Mouse (Mus musculus) liver, embryonic 14.5 days (tissue): ENCODE measurements around the gene Cdc27. TPM values are rescaled to one million over a fixed set of nuclear protein-coding genes. Genes with fewer than 3 reads are reported as not detected.

Experiments used
- ATAC-seq: fragments of 200-750 bp; cut with Nextera tagmentation; 2 replicates; pipeline ENCODE4 v1.8.0; 2017; ENCODE audit warnings: moderate number of reproducible peaks, mild to moderate bottlenecking, moderate library complexity; ENCODE audit not compliant: insufficient read depth
- DNase-seq, 3 experiments: peaks; one replicate each; pipeline ENCODE4 v3.0.0-alpha.2; 2012 to 2013; ENCODE audit warnings: low read depth in 3 of 3, low spot score in 3 of 3
- H3K27ac ChIP-seq: fragments of 300-500 bp; sonication (generic); 2 replicates; pipeline ENCODE4 v1.5.1; 2014; ENCODE audit warnings: moderate library complexity, mild to moderate bottlenecking, control low read depth, inconsistent platforms
- H3K27me3 ChIP-seq: fragments of 300-500 bp; sonication (generic); 2 replicates; pipeline ENCODE4 v1.6.1; 2014; ENCODE audit warnings: mild to moderate bottlenecking, low read length, moderate library complexity; ENCODE audit not compliant: control insufficient read depth, insufficient read depth
- H3K36me3 ChIP-seq: fragments of 300-500 bp; sonication (generic); replicated peaks from 2 replicates; pipeline ENCODE4 v1.6.1; 2014; ENCODE audit warnings: low read depth; ENCODE audit not compliant: control insufficient read depth, insufficient read depth
- H3K4me1 ChIP-seq, 2 experiments: fragments of 200-500 bp in 1 of 2; fragments of 300-500 bp in 1 of 2; sonication (generic) in 1 of 2; replicated peaks; 2 replicates each; pipeline ENCODE4 v1.6.1; 2012 to 2014; ENCODE audit warnings: antibody characterized with exemption in 1 of 2, inconsistent platforms in 1 of 2, low read length in 1 of 2; ENCODE audit not compliant: control insufficient read depth in 2 of 2, insufficient read depth in 2 of 2
- H3K4me2 ChIP-seq: fragments of 300-500 bp; sonication (generic); 2 replicates; pipeline ENCODE4 v1.6.1; 2014; ENCODE audit warnings: low read depth, mild to moderate bottlenecking, control low read depth, moderate library complexity
- H3K4me3 ChIP-seq, 2 experiments: fragments of 200-500 bp in 1 of 2; fragments of 300-500 bp in 1 of 2; sonication (generic) in 1 of 2; 2 replicates each; pipeline ENCODE4 v1.5.1; 2012 to 2014; ENCODE audit warnings: low read depth in 2 of 2, low read length in 2 of 2, mild to moderate bottlenecking in 2 of 2, control low read depth in 1 of 2, inconsistent platforms in 1 of 2, moderate library complexity in 1 of 2; ENCODE audit not compliant: insufficient read depth in 1 of 2
- H3K9ac ChIP-seq: fragments of 300-500 bp; sonication (generic); replicated peaks from 2 replicates; pipeline ENCODE4 v1.6.1; 2014; ENCODE audit warnings: mild to moderate bottlenecking, control low read depth, moderate library complexity
- H3K9me3 ChIP-seq: fragments of 300-500 bp; sonication (generic); 2 replicates; pipeline ENCODE4 v1.6.1; 2016; ENCODE audit warnings: low read length, mixed read lengths; ENCODE audit not compliant: control insufficient read depth
- CTCF ChIP-seq: IDR thresholded peaks from 2 replicates; pipeline ENCODE4 v1.5.1; 2016; ENCODE audit warnings: antibody characterized with exemption, low read depth, control low read depth
- EP300 ChIP-seq: IDR thresholded peaks from 2 replicates; pipeline ENCODE4 v1.6.1; 2016; ENCODE audit warnings: antibody characterized with exemption, low read depth
- WGBS: fragments of 180-500 bp; shearing (Covaris S2); extraction: QIAGEN DNeasy Blood & Tissue Kit; methylation state at CpG from one replicate; pipeline ENCODE4 v1.1.7; 2014; ENCODE audit not compliant: insufficient replicate concordance; 5-methylcytosine and 5-hydroxymethylcytosine counted together
- polyA plus RNA-seq, 2 experiments: library from polyadenylated mRNA; depleted of rRNA in 1 of 2; stranded (reverse) in 1 of 2; unstranded in 1 of 2; fragments of >200 nt; fragmentation: Nextera tagmentation in 1 of 2; extraction: Ambion mirVana in 1 of 2; gene quantifications; 2 replicates each; pipeline versions ENCODE4 v1.2.1 to v1.2.3; 2012 to 2014

The Cdc27 gene
- polyA plus RNA-seq, 2 experiments: 12.1 to 20.0 TPM

DNA sequence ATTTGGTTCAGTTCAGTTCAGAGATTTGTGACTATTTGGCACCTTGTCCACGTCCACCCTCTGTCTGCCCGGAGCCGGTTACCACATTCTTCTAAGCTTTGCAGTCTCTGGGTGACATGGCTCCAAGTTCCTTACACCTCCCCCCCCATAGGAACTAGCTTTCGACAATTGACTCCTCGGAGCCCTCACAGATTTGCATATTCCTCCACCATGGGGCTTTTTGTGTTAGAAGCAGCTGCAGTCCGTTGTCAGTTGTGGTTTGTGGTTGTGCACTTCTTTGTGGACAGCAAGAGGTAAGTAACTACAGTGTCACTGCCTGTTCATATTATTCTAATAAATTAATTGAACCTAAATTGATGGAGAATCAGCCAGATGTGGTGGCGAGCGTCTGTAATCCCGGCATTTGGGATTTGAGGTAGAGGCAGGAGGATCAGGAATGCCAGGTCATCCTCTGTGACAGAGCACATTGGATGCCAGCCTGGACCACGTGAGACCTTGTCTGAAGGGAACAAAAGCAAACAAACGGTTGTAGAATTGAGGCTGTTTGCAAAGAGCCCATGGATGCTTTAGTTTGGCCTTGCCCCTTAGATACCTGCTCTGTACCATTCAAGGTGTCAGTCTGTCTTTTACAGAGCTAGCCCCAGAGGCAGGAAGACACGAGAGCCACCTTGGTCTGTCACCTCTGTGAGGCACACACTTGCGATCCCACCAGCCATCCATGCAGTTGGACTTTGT, 32.4 kb upstream of the Cdc27 start:
- no peak for ATAC-seq
- DNase-seq: no peak
- WGBS: 31% methylated on average over 13 of the region's 13 CpGs
- Histone ChIP-seq H3K9ac (no peak overlapping the region), H3K27ac (no peak overlapping the region), H3K4me2 (no peak overlapping the region), H3K9me3 (no peaks in the 10 kb centered on the region), H3K27me3 (peaks cover 7% of the 10 kb centered on the region; the same call in 1 of the 2 replicates), H3K4me3 (no peak overlapping the region), H3K36me3 (no peaks in the 10 kb centered on the region), H3K4me1 (no peaks in the 10 kb centered on the region)
- TF ChIP-seq EP300 (no peak), CTCF (no peak)

DNA sequence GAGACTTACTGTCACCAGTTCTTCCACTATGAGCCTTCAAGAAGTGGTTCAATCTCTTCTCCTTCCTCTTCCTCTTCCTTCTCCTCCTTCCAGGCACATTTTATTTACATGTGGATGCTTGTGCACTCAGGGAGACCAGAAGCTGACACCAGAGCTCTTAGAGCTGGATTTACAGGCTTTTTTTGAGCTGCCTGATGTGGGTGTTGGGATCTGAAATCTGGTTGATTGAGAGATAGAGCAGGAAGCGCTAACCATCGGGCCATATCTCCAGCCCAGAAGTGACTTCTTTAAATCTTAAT, 31.8 kb upstream of the Cdc27 start:
- no peak for TF ChIP-seq CTCF
- TF ChIP-seq EP300: no peak
- Histone ChIP-seq H3K9ac (no peak overlapping the region), H3K4me3 (no peak overlapping the region), H3K4me1 (no peaks in the 10 kb centered on the region), H3K4me2 (no peak overlapping the region), H3K27me3 (peaks cover 7% of the 10 kb centered on the region; the same call in 1 of the 2 replicates), H3K27ac (no peak overlapping the region), H3K36me3 (no peaks in the 10 kb centered on the region), H3K9me3 (no peaks in the 10 kb centered on the region)
- ATAC-seq (no peak), DNase-seq (no peak)
- WGBS: 37% methylated on average over 2 of the region's 2 CpGs

DNA sequence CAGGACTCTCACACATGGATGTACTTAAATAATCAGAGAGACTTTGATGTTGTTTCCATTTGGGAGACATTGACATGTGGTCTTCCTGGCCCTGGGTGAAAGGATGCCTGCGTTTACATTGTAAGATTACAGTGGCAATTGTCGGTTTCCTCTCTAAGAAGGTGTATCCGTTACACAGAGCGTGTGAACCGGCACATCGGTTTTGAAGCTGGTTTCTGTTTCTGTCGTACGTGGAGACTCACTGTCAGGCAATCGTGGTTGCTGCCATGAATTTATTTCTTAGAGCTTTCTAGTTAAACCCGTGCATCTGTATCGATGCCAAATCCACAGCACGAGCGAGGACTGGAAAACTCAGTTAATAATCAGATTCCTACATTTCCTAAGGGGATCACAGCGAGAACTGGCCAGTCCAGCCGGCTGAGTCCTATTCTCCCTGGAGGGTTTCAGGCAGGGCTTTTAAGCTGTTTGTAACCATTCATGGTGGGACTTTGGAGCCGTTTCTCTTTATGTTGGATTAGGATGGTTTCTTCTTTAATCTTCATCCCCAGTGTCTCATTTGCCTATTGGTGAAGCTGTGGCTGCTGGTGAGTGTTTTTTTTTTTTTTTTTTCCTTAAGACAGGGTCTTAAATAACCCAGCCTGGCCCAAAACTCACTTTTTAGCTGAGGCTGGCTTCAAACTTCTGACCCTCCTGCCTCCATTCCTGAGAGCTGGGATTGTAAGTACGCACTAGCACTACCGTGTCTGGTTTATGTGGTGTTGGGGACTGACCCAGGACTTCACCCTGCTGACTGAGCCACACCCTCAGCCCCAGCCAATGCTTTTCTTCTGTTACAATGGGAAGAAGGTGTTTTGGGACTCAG, 31.3 kb upstream of the Cdc27 start:
- WGBS: 15% methylated on average over 18 of the region's 18 CpGs
- TF ChIP-seq EP300 (no peak), CTCF (no peak)
- no peak for DNase-seq
- no peaks in the 10 kb centered on the region for H3K4me1 ChIP-seq
- no peak overlapping the region for H3K27ac ChIP-seq
- H3K4me3 ChIP-seq: no peak overlapping the region
- no peak for ATAC-seq
- no peaks in the 10 kb centered on the region for H3K9me3 ChIP-seq
- no peak overlapping the region for H3K9ac ChIP-seq
- peaks cover 7% of the 10 kb centered on the region; the same call in 1 of the 2 replicates for H3K27me3 ChIP-seq
- no peak overlapping the region; the same call in 1 of the 2 replicates for H3K4me2 ChIP-seq
- H3K36me3 ChIP-seq: no peaks in the 10 kb centered on the region

DNA sequence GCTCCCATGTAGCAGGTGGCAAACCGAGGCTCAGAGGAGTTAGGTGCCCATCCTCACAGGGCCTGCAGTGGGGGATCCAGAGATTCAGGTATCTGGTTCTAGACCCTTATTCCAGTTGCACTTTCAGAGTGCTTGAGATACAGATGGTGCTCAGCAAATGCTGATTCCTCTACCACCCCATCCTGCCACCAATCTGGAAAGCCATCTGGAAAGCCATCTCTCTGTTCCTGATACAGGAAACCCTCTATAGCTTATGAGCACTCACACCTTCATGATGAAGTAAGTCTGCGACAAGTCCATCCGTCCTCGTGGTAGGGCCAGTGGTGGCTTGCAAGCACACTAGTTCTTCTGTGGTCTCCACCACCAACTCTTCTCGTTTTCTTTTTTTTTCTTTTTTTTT, 30.2 kb upstream of the Cdc27 start:
- no peak for DNase-seq
- H3K9me3 ChIP-seq: no peaks in the 10 kb centered on the region
- ATAC-seq: no peak
- WGBS: 47% methylated on average over 5 of the region's 5 CpGs
- H3K27me3 ChIP-seq: peaks cover 7% of the 10 kb centered on the region; the same call in 1 of the 2 replicates
- no peak overlapping the region for H3K9ac ChIP-seq
- H3K4me2 ChIP-seq: no peak overlapping the region
- no peak overlapping the region for H3K4me3 ChIP-seq
- no peaks in the 10 kb centered on the region for H3K36me3 ChIP-seq
- H3K27ac ChIP-seq: no peak overlapping the region
- TF ChIP-seq CTCF (no peak), EP300 (no peak)
- no peaks in the 10 kb centered on the region for H3K4me1 ChIP-seq

DNA sequence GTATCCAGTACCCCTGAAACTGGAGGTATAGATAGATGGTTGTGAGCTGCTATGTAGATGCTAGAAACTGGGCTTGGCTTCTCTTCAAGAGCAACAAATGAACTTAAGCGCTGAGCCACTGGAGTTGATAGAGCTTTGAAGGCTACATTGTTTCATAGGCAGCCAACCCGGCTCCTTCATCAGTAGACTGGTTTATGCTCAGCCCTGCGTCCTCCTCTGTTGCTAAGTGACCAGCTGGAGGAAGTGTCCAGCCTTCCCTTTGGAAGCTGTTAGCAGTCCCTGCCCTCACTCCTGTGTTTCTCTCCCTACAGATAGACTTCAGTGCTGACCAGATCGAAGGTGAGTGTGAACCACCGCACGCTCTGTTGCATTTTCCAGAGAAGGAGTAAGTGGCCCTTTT, 29.7 kb upstream of the Cdc27 start:
- Histone ChIP-seq H3K4me2 (no peak overlapping the region), H3K4me3 (no peak overlapping the region), H3K27me3 (peaks cover 7% of the 10 kb centered on the region; the same call in 1 of the 2 replicates), H3K4me1 (no peaks in the 10 kb centered on the region), H3K9ac (no peak overlapping the region), H3K36me3 (no peaks in the 10 kb centered on the region), H3K27ac (no peak overlapping the region), H3K9me3 (no peaks in the 10 kb centered on the region)
- no peak for TF ChIP-seq EP300
- TF ChIP-seq CTCF: no peak
- ATAC-seq (no peak), DNase-seq (no peak)
- WGBS: 60% methylated on average over 6 of the region's 6 CpGs
